Mouse (Mus musculus) bone marrow macrophage, adult 2 months (primary cell): ENCODE data around the gene Exoc2.

Experiments used
- CTCF ChIP-seq: IDR thresholded peaks from 2 replicates; pipeline ENCODE4 v1.5.1; 2012; ENCODE audit warnings: low read depth, mild to moderate bottlenecking, low read length, moderate library complexity
- POLR2A ChIP-seq: IDR thresholded peaks from 2 replicates; pipeline ENCODE4 v1.6.1; 2012; ENCODE audit warnings: mild to moderate bottlenecking, low read depth, low read length, borderline replicate concordance

GRCm38 (mm10) chr13:30972102-30972501, 1.8 kb downstream of the Exoc2 start:
- TF ChIP-seq CTCF (no peak), POLR2A (no peak)
